Mouse (Mus musculus) forebrain, embryonic 10.5 days (tissue): ENCODE measurements around the gene Ccdc33. TPM values are rescaled to one million over a fixed set of nuclear protein-coding genes. Genes with fewer than 3 reads are reported as not detected.

ENCODE experiments used
- DNase-seq: peaks from one replicate; pipeline ENCODE4 v3.0.0-alpha.2; 2017; ENCODE audit warnings: low spot score; ENCODE audit errors: extremely low spot score
- H3K27ac ChIP-seq: fragments of 300-500 bp; sonication (generic); 2 replicates; pipeline ENCODE4 v1.5.1; 2016; ENCODE audit warnings: mild to moderate bottlenecking
- H3K27me3 ChIP-seq: fragments of 300-500 bp; sonication (generic); 2 replicates; pipeline ENCODE4 v1.6.1; 2016; ENCODE audit warnings: mild to moderate bottlenecking; ENCODE audit not compliant: poor library complexity, severe bottlenecking
- H3K36me3 ChIP-seq: fragments of 300-500 bp; sonication (generic); replicated peaks from 2 replicates; pipeline ENCODE4 v1.6.1; 2016; ENCODE audit warnings: mild to moderate bottlenecking, moderate library complexity
- H3K4me1 ChIP-seq: fragments of 300-500 bp; sonication (generic); 2 replicates; pipeline ENCODE4 v1.6.1; 2016
- H3K4me3 ChIP-seq: fragments of 300-500 bp; sonication (generic); 2 replicates; pipeline ENCODE4 v1.5.1; 2016; ENCODE audit warnings: mild to moderate bottlenecking, moderate library complexity
- H3K9me3 ChIP-seq: fragments of 300-500 bp; sonication (generic); 2 replicates; pipeline ENCODE4 v1.6.1; 2016; ENCODE audit warnings: mild to moderate bottlenecking, moderate library complexity
- WGBS: fragments of 180-500 bp; shearing (Covaris S2); methylation state at CpG from one replicate; pipeline ENCODE4 v1.1.7; 2016; 5-methylcytosine and 5-hydroxymethylcytosine counted together
- polyA plus RNA-seq: library from polyadenylated mRNA; unstranded; fragments of >200 nt; fragmentation: Nextera tagmentation; extraction: Ambion mirVana; gene quantifications from 2 replicates; pipeline ENCODE4 v1.2.1, GENCODE M21; 2016

Gene Ccdc33
- polyA plus RNA-seq, 1 experiment from 2014 or later = 0.36 TPM

DNA sequence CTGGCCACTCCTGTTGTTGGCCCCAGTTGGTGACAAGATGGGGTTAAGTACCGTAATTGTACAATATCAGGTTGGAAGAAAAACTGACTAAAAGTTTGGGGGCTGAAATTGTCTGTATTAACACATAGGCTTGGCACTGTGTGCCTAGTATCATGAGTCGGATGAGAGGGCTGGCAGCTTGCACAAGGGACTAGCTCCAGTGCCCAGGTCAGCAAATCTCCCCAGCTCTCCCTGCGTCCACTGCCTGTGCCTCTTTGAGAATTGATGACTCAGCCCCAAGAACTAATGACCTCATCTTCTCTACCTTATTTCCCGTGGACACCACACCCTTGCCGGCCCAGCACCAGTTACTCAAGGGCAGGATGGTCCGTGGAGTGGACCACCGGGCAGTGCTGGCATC lies 68.8 kb downstream of the Ccdc33 start:
- H3K4me3 ChIP-seq = no peak overlapping the region
- H3K27ac ChIP-seq = peak overlapping the region; percentile 85
- no peaks in the 10 kb centered on the region for H3K9me3 ChIP-seq
- 82% methylated on average over 7 of the region's 7 CpGs for WGBS
- peaks cover 87% of the 10 kb centered on the region for H3K27me3 ChIP-seq
- H3K4me1 ChIP-seq = peaks cover 92% of the 10 kb centered on the region
- no peak for DNase-seq
- no peaks in the 10 kb centered on the region for H3K36me3 ChIP-seq

DNA sequence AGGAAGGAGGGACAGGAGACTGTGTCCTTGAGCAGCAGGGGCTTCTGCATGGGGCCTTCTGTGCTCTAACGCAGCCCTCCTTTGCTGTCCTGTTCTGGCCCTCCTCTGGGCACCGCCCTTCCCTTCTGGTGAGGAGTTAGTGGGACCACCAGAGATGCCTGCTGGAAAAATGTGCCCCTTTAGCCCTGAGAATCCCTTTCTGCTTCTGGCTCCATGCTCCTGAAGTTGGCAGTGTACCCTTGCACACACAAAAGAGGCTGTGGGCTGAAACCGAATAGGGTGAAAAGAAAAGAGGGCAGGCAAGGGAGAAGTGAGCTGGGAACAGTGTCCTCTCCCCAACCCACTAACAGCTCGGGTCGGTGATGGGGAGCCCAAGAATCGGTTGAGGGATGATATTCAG lies 69.4 kb downstream of the Ccdc33 start:
- WGBS = 38% methylated on average over 6 of the region's 6 CpGs
- H3K4me3 ChIP-seq = peak overlapping the region; percentile 27
- H3K4me1 ChIP-seq = peaks cover 95% of the 10 kb centered on the region
- peaks cover 87% of the 10 kb centered on the region for H3K27me3 ChIP-seq
- no peaks in the 10 kb centered on the region for H3K36me3 ChIP-seq
- peak overlapping the region; percentile 85 for H3K27ac ChIP-seq
- DNase-seq = peak; percentile 27
- H3K9me3 ChIP-seq = no peaks in the 10 kb centered on the region

DNA sequence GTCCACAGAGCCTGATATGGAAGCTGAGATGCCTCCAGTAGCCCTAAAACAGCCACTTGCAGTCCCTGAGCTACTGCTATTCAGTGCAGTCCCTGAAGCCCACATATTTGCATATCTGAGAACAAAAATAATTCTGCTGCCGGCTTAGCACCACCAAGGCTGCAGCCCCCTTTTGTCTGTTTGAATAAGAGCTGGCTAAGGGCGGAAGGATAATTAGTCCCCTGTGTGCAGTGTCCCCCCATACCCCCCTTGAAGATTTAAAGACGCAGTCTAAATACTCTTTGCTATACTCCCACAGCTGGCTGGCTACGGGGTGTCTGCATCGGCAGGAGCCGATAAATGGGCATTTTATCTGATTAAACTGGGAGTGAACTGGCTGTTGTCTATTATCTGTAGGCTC lies 70.0 kb downstream of the Ccdc33 start:
- Histone ChIP-seq H3K9me3 (no peaks in the 10 kb centered on the region), H3K36me3 (no peaks in the 10 kb centered on the region), H3K4me3 (peak overlapping the region; percentile 27), H3K27me3 (peaks cover 90% of the 10 kb centered on the region), H3K4me1 (peaks cover 95% of the 10 kb centered on the region), H3K27ac (peak overlapping the region; percentile 85)
- DNase-seq = peak; percentile 48
- 6% methylated on average over 6 of the region's 6 CpGs for WGBS

DNA sequence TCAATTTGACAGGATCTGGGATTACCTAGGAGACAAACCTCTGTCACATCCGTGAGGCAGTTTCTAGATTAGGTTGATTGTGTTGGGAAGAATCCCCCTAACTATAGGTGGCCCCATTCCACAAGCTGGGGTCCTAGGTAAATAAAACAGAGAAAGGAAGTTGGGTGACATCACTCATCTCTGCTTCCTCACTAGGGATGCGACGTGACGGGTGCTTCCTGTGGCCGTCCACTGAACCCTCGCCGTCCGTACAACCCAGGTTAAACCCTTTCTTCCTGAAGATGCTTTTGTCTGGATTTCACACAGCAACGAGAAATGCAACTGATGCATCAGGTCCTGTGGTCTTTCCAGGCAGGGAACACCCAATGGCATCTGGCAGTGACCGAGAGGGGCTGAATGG lies 71.6 kb downstream of the Ccdc33 start:
- Histone ChIP-seq H3K27me3 (peaks cover 84% of the 10 kb centered on the region), H3K27ac (peak overlapping the region; percentile 85), H3K9me3 (no peaks in the 10 kb centered on the region), H3K36me3 (no peaks in the 10 kb centered on the region), H3K4me1 (peaks cover 95% of the 10 kb centered on the region), H3K4me3 (no peak overlapping the region)
- WGBS = 86% methylated on average over 10 of the region's 10 CpGs
- no peak for DNase-seq

DNA sequence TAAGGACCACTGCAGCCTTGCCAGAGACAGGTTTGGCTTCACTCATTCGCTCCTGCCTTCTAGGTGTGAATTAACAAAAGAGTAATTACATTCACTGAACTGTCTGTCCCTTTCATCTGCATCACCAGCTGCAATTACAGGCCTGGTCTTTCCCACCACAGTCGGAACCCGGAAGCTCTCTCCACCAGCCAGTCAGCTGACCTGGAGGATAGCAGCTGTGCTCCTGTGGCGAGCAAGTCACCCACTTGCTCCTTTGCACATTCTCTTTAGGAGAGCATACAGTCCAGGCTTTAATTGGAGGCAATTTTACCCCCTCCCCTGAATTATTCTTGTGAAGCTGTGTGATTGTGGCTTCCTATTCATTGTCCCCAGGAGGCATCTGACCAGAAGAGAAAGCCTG lies 73.0 kb downstream of the Ccdc33 start:
- Histone ChIP-seq H3K36me3 (no peaks in the 10 kb centered on the region), H3K4me1 (peaks cover 97% of the 10 kb centered on the region), H3K27me3 (peaks cover 70% of the 10 kb centered on the region), H3K27ac (peak overlapping the region; percentile 85), H3K4me3 (no peak overlapping the region), H3K9me3 (no peaks in the 10 kb centered on the region)
- no peak for DNase-seq
- 22% methylated on average over 4 of the region's 4 CpGs for WGBS

DNA sequence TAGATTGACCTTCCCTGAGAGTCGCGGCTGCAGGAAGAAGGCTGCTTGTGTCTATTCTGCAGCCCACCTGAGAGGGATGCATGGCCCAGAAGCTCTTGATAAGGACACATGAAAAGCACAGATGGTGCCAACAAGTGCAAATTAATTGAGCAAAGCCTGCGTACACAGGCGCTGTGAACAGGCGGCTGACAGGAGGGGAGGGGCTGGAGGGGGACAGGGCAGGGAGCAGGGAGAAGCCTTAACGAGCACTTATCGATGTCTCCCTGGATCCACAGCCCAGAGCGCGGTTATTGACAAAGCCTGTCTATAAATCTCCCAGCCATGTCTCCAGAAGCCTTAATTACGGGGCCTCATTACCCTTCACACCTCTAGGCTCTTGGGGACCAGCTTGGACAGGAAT lies 73.8 kb downstream of the Ccdc33 start:
- H3K4me1 ChIP-seq = peaks cover 100% of the 10 kb centered on the region
- no peak overlapping the region; the same call in 1 of the 2 replicates for H3K4me3 ChIP-seq
- H3K27ac ChIP-seq = peak overlapping the region; percentile 85
- 22% methylated on average over 10 of the region's 10 CpGs for WGBS
- H3K36me3 ChIP-seq = no peaks in the 10 kb centered on the region
- H3K9me3 ChIP-seq = no peaks in the 10 kb centered on the region
- peaks cover 65% of the 10 kb centered on the region for H3K27me3 ChIP-seq
- peak; percentile 37 for DNase-seq

DNA sequence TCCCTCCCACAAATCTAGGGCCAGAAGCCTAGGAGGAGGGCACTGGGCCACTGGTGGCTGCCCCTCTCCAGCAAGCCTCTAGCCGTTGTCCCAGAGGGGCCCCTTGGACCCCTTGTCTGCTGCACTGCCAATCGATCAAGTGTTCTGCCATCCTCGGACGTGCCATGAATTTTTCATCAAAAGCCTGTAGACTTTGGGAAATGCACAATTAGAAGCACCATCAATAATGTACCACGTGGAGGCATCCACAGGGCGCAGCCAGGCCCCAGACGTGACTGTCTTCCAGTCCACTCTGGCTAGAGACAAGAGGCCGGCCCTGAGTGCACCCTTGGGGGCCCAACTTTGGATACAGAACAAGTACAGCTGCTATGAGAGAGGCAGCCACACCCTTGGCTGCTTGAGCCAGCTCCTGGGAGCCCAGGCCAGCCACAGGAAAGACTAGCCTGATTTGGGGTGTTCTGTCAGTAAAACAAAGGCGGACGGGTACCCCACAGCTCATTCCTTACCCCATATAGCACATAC lies 75.1 kb downstream of the Ccdc33 start:
- Histone ChIP-seq H3K9me3 (no peaks in the 10 kb centered on the region), H3K27me3 (peaks cover 68% of the 10 kb centered on the region), H3K36me3 (no peaks in the 10 kb centered on the region), H3K4me3 (no peak overlapping the region), H3K27ac (peak overlapping the region; percentile 85), H3K4me1 (peaks cover 100% of the 10 kb centered on the region)
- 88% methylated on average over 10 of the region's 10 CpGs for WGBS
- no peak for DNase-seq

DNA sequence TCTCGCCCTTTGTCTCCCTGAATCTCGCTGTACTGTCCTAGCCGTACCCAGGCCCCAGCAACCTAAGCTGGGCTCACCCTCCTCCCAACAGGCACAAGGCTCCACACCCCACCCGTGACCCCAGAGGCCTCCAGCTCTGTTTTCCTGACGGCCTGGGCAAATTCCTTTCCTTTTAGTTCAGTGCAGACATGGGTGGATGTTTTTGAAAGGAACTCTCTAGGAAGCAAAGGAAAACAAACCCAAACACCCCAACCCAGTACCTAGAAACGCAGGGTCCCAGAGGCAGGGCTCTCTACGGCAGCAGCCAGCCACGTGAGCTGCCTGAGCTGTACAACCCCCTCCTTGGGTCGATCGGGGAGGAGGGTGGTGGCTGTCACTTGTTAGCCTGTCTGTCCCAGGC lies 76.2 kb downstream of the Ccdc33 start:
- Histone ChIP-seq H3K36me3 (no peaks in the 10 kb centered on the region), H3K27me3 (peaks cover 70% of the 10 kb centered on the region), H3K4me1 (peaks cover 96% of the 10 kb centered on the region), H3K9me3 (no peaks in the 10 kb centered on the region), H3K4me3 (no peak overlapping the region), H3K27ac (peak overlapping the region; percentile 85)
- whole genome bisulfite sequencing = 14% methylated on average over 10 of the region's 10 CpGs
- DNase-seq = peak; percentile 44

DNA sequence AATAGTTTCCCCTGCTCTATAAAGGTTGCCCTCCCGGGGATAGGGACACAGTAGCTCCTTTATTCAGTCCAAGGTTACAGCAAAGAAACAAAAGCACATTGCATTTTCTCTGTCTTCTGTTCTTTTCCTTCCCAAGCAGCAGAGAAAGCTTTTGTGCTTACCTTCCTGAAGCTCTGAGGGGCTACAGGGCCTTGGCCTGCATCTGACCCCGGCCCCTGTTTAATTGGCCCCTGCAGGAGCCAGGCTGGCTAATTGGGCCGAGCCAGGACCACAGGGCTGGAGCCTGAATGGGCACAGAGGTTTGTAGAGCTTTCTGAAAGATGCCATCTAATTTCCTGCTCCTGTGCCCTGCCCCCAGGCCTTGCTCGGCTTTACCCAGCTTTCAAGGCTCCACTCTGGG lies 77.6 kb downstream of the Ccdc33 start:
- Histone ChIP-seq H3K27ac (peak overlapping the region; percentile 85), H3K4me1 (peaks cover 82% of the 10 kb centered on the region), H3K27me3 (peaks cover 70% of the 10 kb centered on the region), H3K4me3 (peak overlapping the region; percentile 5; the same call in 1 of the 2 replicates), H3K9me3 (no peaks in the 10 kb centered on the region), H3K36me3 (no peaks in the 10 kb centered on the region)
- WGBS = 9% methylated on average over 4 of the region's 4 CpGs
- DNase-seq = peak; percentile 79

DNA sequence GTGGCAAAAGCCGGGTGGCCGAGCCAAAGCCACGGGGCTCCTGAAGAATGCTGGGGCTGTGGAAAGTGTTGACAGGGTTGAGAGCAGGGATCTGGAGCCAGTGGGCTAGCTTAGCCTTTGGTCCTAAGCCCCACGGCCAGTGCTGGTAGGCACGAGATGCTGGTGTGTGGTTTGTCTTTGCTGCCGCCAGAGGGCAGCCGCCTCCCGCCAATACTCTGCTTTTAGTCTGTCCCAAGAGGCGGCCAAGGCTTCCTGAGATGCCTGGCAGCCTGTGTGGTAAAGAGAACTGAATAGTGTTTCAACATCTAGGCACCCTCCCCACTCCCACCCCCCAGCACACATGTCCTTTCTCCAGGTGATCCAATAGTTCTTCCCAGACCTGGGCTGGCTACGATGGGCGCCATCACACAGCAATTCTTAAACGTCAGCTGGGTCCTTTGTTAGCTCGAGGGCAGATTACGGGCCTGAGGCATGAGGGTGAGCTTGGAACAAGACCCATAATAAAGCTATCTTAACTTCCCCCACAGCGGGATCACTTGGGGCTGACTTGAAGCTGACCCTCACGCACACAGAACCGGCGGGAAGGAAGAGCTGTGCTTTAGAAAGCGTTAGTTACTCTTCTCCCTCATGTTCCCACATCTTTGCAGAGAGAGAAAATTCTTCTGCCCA lies 80.0 kb downstream of the Ccdc33 start:
- peak; percentile 82 for DNase-seq
- Histone ChIP-seq H3K4me1 (peaks cover 59% of the 10 kb centered on the region), H3K27ac (peak overlapping the region; percentile 85), H3K36me3 (no peaks in the 10 kb centered on the region), H3K9me3 (no peaks in the 10 kb centered on the region), H3K4me3 (no peak overlapping the region), H3K27me3 (peaks cover 56% of the 10 kb centered on the region)
- 26% methylated on average over 19 of the region's 19 CpGs for WGBS

DNA sequence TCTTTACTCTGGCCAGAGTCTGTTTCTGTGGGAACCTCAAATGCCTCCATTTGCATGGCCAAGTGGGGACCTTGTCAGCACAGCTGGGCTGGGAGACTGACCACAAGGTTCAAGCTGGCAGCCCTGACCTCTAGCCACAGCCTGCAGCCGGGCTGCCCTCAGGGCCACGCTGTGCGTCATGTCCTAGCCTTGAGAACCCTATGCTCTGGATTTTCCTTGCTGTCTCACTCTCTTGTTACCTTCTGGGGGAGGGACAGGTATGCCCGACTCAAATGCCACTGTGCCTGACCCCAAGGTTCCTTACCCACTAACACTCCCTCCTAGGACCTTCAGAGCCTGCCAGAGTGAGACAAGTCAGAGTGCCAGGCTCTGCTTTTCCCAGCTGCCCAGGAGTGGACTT lies 81.7 kb downstream of the Ccdc33 start:
- Histone ChIP-seq H3K4me3 (no peak overlapping the region), H3K27me3 (peaks cover 47% of the 10 kb centered on the region), H3K9me3 (no peaks in the 10 kb centered on the region), H3K36me3 (no peaks in the 10 kb centered on the region), H3K27ac (peak overlapping the region; percentile 53; the same call in 1 of the 2 replicates), H3K4me1 (peaks cover 42% of the 10 kb centered on the region)
- 86% methylated on average over 4 of the region's 4 CpGs for WGBS
- no peak for DNase-seq

DNA sequence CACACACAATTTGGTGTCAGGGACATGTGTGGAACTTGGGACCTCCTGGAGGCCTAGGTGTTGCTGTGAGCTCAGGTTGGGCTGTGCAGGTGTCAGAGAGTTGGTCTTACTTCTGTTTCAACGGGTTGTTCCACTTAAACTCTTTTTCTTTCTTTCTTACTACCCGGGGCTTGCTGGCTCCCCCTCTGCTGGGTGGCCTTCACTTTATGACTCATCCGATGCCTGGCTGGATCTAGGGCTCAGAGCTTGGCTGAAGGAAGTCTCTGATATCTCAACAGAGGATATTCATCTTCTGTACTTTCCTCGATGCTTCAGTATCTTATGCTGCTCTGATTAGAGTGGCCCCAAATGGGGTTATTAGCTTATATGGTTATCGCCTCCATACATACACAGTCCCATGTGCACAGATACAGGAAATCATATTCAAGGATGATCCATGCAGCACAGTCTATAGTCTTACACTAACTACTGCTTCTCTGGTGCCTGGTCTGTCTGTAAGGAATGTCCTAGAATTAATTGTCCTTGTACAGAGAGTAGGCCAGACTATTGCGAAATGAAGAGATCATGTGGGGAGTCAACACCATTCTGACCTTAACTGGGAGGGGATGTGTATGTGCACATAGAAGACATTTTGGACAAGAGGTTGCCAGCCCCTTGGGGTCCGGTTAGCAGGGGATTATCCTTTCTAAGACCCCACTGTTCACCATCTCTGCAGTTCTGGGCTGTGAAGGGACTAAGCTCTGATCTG lies 82.5 kb downstream of the Ccdc33 start:
- H3K36me3 ChIP-seq = no peaks in the 10 kb centered on the region
- peaks cover 34% of the 10 kb centered on the region for H3K4me1 ChIP-seq
- H3K4me3 ChIP-seq = no peak overlapping the region
- H3K27ac ChIP-seq = no peak overlapping the region
- peaks cover 47% of the 10 kb centered on the region for H3K27me3 ChIP-seq
- DNase-seq = no peak
- WGBS = 83% methylated on average over 7 of the region's 7 CpGs
- no peaks in the 10 kb centered on the region for H3K9me3 ChIP-seq

DNA sequence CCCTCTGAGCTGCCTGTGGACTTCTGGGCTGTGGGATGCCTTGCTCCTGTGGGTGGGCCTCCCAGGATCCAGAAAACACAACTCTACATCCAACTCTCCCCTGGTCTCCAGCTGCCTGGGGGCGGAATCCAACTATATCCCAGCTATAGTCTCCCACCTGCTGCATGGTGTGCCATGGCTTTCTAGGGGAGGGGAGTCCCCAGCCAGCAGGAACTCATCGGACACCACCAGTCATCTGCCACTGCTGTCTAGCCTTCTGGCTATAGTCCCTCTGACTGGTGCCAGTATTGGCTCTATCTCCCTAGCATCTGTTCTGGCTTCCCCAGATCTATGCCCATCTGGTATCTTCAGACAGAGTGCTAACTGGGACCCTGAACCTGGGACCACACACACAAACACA lies 83.1 kb downstream of the Ccdc33 start:
- Histone ChIP-seq H3K4me3 (no peak overlapping the region), H3K27me3 (peaks cover 47% of the 10 kb centered on the region), H3K4me1 (peaks cover 28% of the 10 kb centered on the region), H3K27ac (0 out of 2 replicates have a peak overlapping the region, but pooled peaks have one; percentile 20), H3K9me3 (no peaks in the 10 kb centered on the region), H3K36me3 (no peaks in the 10 kb centered on the region)
- WGBS = 79% methylated on average over 2 of the region's 2 CpGs
- no peak for DNase-seq
